Mouse (Mus musculus) heart, embryonic 11.5 days (tissue): ENCODE results near the gene Cplx2. TPM values are rescaled to one million over a fixed set of nuclear protein-coding genes. Genes with fewer than 3 reads are reported as not detected.

Source experiments
- ATAC-seq: fragments of 200-750 bp; cut with Nextera tagmentation; replicated peaks from 2 replicates; pipeline ENCODE4 v1.8.0; 2017; ENCODE audit warnings: moderate library complexity; ENCODE audit not compliant: insufficient number of reproducible peaks, low FRiP score, low TSS enrichment
- H3K27ac ChIP-seq: fragments of 300-500 bp; sonication (generic); 2 replicates; pipeline ENCODE4 v1.5.1; 2014; ENCODE audit warnings: mild to moderate bottlenecking, low read depth, low read length
- H3K27me3 ChIP-seq: fragments of 300-500 bp; sonication (generic); 2 replicates; pipeline ENCODE4 v1.6.1; 2014; ENCODE audit warnings: mild to moderate bottlenecking, low read length, mixed read lengths; ENCODE audit not compliant: control insufficient read depth, insufficient read depth
- H3K36me3 ChIP-seq: fragments of 300-500 bp; sonication (generic); 2 replicates; pipeline ENCODE4 v1.6.1; 2014; ENCODE audit warnings: mild to moderate bottlenecking, low read length, moderate library complexity, mixed read lengths; ENCODE audit not compliant: control insufficient read depth, insufficient read depth
- H3K4me1 ChIP-seq: fragments of 300-500 bp; sonication (generic); 2 replicates; pipeline ENCODE4 v1.6.1; 2014; ENCODE audit warnings: low read length; ENCODE audit not compliant: control insufficient read depth, insufficient read depth
- H3K4me2 ChIP-seq: fragments of 300-500 bp; sonication (generic); 2 replicates; pipeline ENCODE4 v1.6.1; 2014; ENCODE audit warnings: mild to moderate bottlenecking, moderate library complexity
- H3K4me3 ChIP-seq: fragments of 300-500 bp; sonication (generic); 2 replicates; pipeline ENCODE4 v1.5.1; 2014; ENCODE audit warnings: low read depth, low read length
- H3K9ac ChIP-seq: fragments of 300-500 bp; sonication (generic); 2 replicates; pipeline ENCODE4 v1.6.1; 2014; ENCODE audit warnings: mild to moderate bottlenecking, low read depth, low read length, moderate library complexity
- H3K9me3 ChIP-seq: fragments of 300-500 bp; sonication (generic); replicated peaks from 2 replicates; pipeline ENCODE4 v1.6.1; 2016; ENCODE audit warnings: low read length; ENCODE audit not compliant: control insufficient read depth
- WGBS: fragments of 180-500 bp; shearing (Covaris S2); extraction: QIAGEN DNeasy Blood & Tissue Kit; methylation state at CpG from one replicate; pipeline ENCODE4 v1.1.7; 2014; ENCODE audit not compliant: insufficient replicate concordance; 5-methylcytosine and 5-hydroxymethylcytosine counted together
- polyA plus RNA-seq: library from polyadenylated mRNA; unstranded; fragments of >200 nt; fragmentation: Nextera tagmentation; extraction: Ambion mirVana; gene quantifications from 2 replicates; pipeline ENCODE4 v1.2.1, GENCODE M21; 2014

The Cplx2 gene
- polyA plus RNA-seq: 2.1 and 3.0 TPM in 2 replicates

DNA sequence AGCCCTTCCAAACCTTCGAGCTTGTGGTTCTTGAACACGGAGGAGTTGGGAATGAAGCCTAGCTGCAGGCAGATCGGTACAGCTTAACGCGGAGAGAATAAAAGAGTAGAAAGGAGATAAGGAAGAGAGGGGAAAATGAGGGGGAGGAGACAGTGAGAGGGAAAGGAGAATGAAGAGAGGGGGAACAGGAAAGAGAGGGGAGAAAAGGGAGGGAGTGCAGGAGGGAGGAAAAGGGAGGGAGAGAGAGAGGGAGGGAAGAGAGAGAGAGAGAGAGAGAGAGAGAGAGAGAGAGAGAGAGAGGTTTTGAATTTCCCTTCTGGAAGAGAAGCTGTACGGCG is at the start of gene Cplx2:
Gene Cplx2 (plus strand): TSS at position 301 of the 338 bp plus-strand sequence.
- Histone ChIP-seq H3K27me3 (peaks cover 35% of the 10 kb centered on the region), H3K36me3 (no peaks in the 10 kb centered on the region), H3K4me1 (peaks cover 13% of the 10 kb centered on the region), H3K9me3 (no peaks in the 10 kb centered on the region), H3K4me3 (peak within 1 kb of the TSS; percentile 24), H3K27ac (no peak within 1 kb of the TSS), H3K4me2 (peak within 1 kb of the TSS; percentile 66), H3K9ac (no peak within 1 kb of the TSS)
- no peak for ATAC-seq
- 5% methylated on average over 7 of the region's 7 CpGs for WGBS

DNA sequence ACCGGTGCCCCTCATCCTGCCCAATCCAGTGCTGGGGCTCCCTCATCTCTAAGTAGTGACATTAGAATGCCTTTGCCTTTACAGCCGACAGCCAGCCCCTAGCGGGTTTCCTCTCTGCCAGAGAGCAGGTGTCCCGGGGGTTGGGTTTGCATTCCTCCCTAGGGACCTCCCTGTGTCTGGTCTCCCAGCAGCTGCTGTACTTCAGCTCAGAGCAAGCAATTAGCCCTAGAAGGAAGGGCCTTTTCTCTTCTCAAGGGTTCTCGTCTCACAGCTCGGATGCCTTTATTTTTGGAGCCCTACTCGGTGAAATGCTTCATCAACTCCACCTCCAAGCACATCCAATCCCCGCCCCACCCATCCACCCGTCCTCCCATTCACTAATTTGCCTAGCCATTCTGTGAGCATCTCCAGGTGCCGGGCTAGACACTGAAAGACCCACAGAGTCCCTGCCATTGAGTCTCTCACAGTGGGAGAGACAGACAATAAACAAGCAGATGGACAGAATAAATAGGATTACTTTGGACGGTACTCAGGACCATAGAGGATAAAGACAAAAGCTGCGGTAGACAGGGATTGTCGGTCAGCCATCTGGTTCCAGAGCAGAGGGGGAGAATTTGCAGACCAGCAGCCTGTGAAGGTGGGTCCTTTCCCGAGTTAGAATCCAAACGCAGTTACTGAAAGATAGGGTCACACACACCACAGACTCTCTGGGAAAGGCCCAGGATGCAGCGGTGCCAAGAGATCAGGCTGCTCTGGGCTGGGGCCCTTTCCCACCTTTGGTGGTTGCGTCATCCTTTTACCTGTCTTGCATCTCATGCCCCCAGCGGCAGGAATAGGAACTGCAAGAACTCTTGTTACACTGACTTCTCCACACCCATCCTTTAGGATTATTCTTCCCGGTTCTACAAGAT is 48.5 kb upstream of the Cplx2 start:
- 35% methylated on average over 19 of the region's 19 CpGs for WGBS
- 0 out of 2 replicates have a peak, but pooled peaks cover 2% of the 10 kb centered on the region for H3K4me1 ChIP-seq
- no peak overlapping the region for H3K27ac ChIP-seq
- no peaks in the 10 kb centered on the region for H3K36me3 ChIP-seq
- H3K9ac ChIP-seq: no peak overlapping the region
- H3K27me3 ChIP-seq: no peaks in the 10 kb centered on the region
- no peak overlapping the region for H3K4me3 ChIP-seq
- ATAC-seq: no peak
- no peaks in the 10 kb centered on the region for H3K9me3 ChIP-seq
- H3K4me2 ChIP-seq: no peak overlapping the region

DNA sequence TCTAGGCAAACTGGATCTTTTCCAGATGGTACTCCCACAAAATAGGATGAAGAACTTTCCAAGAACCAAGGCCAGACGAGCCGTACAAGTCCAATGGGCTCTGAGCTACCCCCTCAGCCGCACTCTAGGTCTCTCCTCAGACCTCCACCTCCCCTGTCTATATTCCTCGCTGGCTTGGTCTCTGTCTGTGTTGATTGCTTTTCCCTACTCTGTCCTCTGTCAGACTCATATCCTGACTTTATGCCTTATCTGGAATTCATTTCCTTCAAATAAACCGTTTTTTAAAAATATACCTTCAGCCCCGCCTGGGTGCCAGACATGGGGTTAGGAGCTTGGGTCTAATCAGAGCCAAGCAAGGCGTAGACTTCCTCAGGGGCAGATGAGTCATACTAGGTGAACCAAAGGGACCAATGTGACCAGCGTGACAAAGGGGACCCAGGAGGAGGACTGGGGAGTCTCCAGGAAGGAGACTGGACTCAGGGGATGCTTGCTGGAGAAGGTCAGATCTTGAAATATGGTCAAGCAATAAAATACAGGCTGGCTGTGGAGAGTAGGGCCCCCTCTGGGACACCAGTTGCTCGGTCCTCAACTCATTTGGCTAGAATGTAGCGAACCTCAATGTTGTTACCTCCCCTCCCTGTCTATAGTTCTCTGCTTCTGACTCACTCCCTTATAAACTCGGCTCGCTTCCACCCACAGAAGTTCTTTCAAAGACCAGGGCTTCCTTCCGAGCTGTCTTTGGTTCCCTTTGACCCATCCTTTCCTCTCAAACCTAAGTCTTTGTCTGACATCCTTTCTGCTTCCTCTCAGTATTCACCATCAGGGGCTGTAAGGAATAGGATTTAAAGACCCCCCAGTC is 47.6 kb upstream of the Cplx2 start:
- H3K9me3 ChIP-seq: no peaks in the 10 kb centered on the region
- ATAC-seq: no peak
- H3K9ac ChIP-seq: no peak overlapping the region
- no peaks in the 10 kb centered on the region for H3K4me1 ChIP-seq
- 59% methylated on average over 13 of the region's 13 CpGs for WGBS
- no peak overlapping the region for H3K4me3 ChIP-seq
- no peak overlapping the region for H3K4me2 ChIP-seq
- no peak overlapping the region for H3K27ac ChIP-seq
- no peaks in the 10 kb centered on the region for H3K36me3 ChIP-seq
- no peaks in the 10 kb centered on the region for H3K27me3 ChIP-seq

DNA sequence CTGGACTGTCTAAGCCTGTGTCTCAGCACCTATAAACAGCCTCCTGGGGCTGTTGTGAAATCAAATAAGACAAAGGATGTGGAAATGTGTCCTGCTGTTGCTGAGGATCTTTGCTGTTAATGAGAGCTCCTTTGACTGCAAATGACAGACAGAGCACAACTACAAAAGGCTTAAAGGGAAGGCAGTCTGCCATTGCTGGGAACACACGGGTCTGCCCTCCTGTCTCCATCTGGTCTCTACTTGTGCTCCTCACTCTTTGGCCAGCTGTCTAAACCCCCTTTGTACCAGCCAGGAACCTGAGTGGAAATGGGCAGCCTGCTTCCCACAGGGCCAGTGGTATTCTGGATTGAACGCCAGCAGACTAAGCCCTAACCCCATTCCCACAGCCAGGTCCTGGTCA is 47.0 kb upstream of the Cplx2 start:
- no peaks in the 10 kb centered on the region for H3K36me3 ChIP-seq
- WGBS: 73% methylated on average over 2 of the region's 2 CpGs
- H3K9ac ChIP-seq: no peak overlapping the region
- H3K4me3 ChIP-seq: no peak overlapping the region
- ATAC-seq: no peak
- H3K9me3 ChIP-seq: no peaks in the 10 kb centered on the region
- H3K27ac ChIP-seq: no peak overlapping the region
- H3K4me2 ChIP-seq: no peak overlapping the region
- no peaks in the 10 kb centered on the region for H3K27me3 ChIP-seq
- no peaks in the 10 kb centered on the region for H3K4me1 ChIP-seq

DNA sequence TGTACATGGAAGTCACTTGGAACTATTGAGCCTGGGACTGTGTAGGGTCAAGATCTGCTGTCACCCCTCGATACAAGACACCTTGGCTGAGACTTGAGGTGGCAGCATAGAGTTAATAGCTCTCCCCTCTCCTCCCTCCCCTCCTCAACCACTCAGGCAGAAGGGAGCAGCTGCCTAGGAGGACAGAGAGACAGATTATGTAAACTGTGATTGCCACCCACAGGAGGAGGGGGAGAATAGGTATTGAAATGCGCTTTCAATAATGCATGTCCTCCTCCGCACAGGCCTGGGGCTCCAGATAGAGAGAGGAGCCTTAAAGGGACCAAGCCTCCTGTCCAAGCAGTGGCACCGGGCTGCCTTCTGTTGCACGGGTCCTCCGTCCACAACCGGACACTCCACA is 45.3 kb upstream of the Cplx2 start:
- WGBS: 64% methylated on average over 7 of the region's 7 CpGs
- Histone ChIP-seq H3K36me3 (no peaks in the 10 kb centered on the region), H3K4me1 (no peaks in the 10 kb centered on the region), H3K27ac (no peak overlapping the region), H3K9me3 (no peaks in the 10 kb centered on the region), H3K4me2 (no peak overlapping the region), H3K9ac (no peak overlapping the region), H3K27me3 (no peaks in the 10 kb centered on the region), H3K4me3 (no peak overlapping the region)
- no peak for ATAC-seq

DNA sequence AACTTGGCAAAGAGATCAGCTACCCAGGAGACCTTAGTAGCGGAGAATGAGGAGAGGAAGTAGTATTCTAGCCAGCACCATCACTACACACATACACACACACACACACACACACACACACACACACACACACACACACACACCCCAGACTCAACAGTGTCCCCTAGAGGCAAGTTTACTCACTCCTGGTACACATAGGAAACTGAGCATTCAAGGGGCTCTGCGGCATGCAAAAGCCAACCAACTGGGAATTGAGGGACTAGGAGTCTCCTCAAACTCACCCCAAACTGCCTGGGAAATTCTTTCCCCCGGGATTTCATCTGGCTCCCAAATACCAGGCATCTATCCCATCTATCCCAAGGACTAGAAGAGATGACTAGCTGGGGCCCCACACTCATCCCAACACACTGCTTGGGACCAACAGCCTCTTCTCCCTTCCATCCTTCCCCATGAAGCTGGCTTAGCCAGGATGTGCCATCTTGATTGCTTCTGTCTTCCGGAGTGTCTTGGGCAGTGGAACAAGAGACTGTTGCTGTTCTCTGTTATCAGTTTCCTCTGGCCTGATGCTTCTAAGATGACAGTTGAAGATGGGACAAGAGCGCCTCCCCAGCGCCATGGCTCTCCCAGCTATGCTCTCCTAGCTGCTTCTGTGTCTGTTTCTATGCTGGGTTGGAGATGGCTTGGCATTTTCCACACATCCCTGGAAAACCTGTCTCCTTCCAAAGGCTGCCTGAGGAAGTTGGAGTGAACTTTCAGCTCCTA is 44.3 kb upstream of the Cplx2 start:
- H3K4me1 ChIP-seq: peaks cover 8% of the 10 kb centered on the region
- WGBS: 74% methylated on average over 6 of the region's 6 CpGs
- no peaks in the 10 kb centered on the region for H3K9me3 ChIP-seq
- no peak overlapping the region for H3K27ac ChIP-seq
- no peak overlapping the region for H3K4me3 ChIP-seq
- H3K9ac ChIP-seq: no peak overlapping the region
- ATAC-seq: no peak
- H3K4me2 ChIP-seq: no peak overlapping the region
- H3K27me3 ChIP-seq: no peaks in the 10 kb centered on the region
- no peaks in the 10 kb centered on the region for H3K36me3 ChIP-seq

DNA sequence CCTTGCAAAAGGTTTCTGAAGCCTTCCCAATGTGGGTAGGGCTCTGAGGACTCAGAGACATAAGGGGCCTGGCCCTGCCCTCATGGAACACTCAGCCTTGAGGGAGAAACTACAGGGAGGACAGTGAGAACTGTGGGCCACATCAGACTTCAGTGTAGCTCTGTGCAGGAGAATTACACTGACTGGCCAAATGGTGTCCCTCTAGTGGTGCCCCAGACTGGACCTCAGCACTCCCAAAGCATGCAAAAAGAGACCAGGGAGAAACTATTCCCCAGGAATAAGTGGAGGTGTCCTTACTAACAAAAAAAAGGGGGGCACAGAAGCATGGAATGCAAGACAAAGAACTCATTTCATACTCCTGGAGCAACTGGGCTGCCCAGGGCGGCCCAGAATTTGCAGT is 43.1 kb upstream of the Cplx2 start:
- Histone ChIP-seq H3K9me3 (no peaks in the 10 kb centered on the region), H3K27ac (no peak overlapping the region), H3K36me3 (no peaks in the 10 kb centered on the region), H3K9ac (no peak overlapping the region), H3K27me3 (no peaks in the 10 kb centered on the region), H3K4me3 (no peak overlapping the region), H3K4me2 (no peak overlapping the region), H3K4me1 (peaks cover 9% of the 10 kb centered on the region)
- no peak for ATAC-seq
- WGBS: 82% methylated on average over 1 of the region's 1 CpGs

DNA sequence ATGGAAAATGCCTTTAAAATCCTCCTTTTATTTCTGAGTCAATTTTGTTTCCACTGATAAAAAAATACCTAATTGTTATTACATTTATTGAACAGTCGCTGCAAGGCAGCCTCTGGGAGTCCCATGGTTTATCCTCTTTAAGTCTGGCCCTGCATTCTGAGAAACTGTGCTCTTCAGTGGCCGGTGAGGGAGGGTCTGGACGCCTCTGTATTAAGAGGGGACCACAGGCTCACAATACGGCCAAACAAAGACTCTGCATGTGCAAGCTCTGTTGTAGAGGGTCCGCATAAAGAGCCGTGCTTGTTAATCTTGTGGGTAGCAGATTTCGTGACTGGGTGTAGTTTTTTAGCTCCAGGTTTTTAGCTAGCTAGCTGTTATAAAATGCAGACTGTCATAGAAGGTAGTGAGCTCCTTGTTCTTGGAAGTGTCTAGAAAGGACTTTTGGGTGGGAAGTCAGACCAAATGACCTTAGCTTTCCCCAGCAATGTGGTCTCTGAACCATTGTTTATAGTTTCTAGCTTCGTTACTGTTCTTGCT is 42.1 kb upstream of the Cplx2 start:
- no peak overlapping the region for H3K4me3 ChIP-seq
- no peaks in the 10 kb centered on the region for H3K9me3 ChIP-seq
- peaks cover 9% of the 10 kb centered on the region for H3K4me1 ChIP-seq
- H3K27me3 ChIP-seq: no peaks in the 10 kb centered on the region
- H3K9ac ChIP-seq: no peak overlapping the region
- ATAC-seq: no peak
- WGBS: 53% methylated on average over 8 of the region's 8 CpGs
- H3K36me3 ChIP-seq: no peaks in the 10 kb centered on the region
- H3K4me2 ChIP-seq: no peak overlapping the region
- H3K27ac ChIP-seq: no peak overlapping the region
